Comparison of ENCODE assay signal across 8 mouse cellular contexts in the genomic region with DNA sequence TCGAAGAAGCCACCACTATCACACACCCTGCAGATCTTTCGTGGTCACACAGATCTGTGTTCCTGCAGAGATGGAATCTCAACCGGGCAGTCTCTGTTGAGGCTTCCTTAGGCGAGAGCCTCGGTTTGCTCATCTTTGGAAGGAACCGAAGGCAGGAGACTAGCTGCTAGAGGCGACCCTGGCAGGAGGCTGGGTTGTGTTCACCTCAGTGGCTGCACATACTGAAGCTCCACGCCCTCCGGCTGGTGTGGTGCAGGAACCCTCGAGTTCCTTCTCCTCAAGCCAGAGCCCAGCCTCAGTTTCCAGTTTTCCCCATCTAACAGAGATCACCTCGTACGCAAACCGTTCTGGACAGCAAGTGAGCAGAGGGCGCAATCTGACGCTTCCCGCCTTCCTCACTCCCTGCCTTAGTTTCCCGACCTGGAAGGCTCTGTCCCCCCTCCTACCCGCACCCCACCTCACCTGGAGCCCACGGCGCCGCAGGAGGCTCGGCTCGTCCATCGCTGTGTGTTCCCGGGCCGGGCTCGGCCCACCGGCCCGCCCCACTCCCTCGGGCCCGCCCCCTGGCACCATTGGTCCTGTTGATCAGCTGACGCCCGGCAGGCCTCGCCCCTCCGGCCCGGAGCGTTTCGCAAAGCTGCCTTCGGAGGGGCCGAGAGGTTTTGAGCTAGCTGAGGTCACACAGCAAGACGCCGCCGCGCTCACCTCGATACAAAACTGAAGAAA. TPM values are rescaled to one million over a fixed set of nuclear protein-coding genes. Genes with fewer than 3 reads are reported as not detected.
DNase-seq lines count a peak whose midpoint lies in the region; ATAC-seq lines count a peak whose summit lies in the region.

TSS of gene Mast3 (minus strand) at position 574 of the 726 bp plus-strand sequence.

- H3K4me3 ChIP-seq in hindbrain, embryonic 15.5 days, result peak within 1 kb of the TSS; percentile 54

- peaks cover 45% of the 10 kb centered on the region for H3K27me3 ChIP-seq in hindbrain, embryonic 15.5 days

- H3K4me2 ChIP-seq in hindbrain, embryonic 15.5 days, result peak within 1 kb of the TSS; percentile 89

- ATAC-seq in hindbrain, embryonic 15.5 days (ENCODE audit: low FRiP score, low read depth), result peak; percentile 84
- ATAC-seq in megakaryocyte progenitor cell, adult 5-6 weeks (replicated peaks; ENCODE audit: poor library complexity), result peak; percentile 77

- intact Hi-C loops in left cerebral cortex, postnatal 10 days (cut with DNase I), result loop anchor here (5.0 kb wide), 1 partner anchor 33 kb away; the partner anchor contains the start of gene Arrdc2

- H3K9ac ChIP-seq in hindbrain, embryonic 15.5 days, result peak within 1 kb of the TSS; percentile 40

- DNase-seq in NIH3T3 (ENCODE audit: low read depth), result peak; percentile 94
- peak; percentile 76 to 87 for DNase-seq in cerebellum, postnatal 25 days
- DNase-seq in gastrocnemius, adult 18-20 months (ENCODE audit: low spot score), result peak; percentile 89
- DNase-seq in left cerebral cortex, postnatal 10 days (ENCODE audit: extremely low spot score in 1 of 2, low spot score in 2 of 2), result peak; percentile 66 to 93
- peak; percentile 85 for DNase-seq in right cerebral cortex, postnatal 14 days
- DNase-seq in yolk sac, embryonic 10.5 days (ENCODE audit: low spot score), result peak; percentile 85

- H3K4me1 ChIP-seq in hindbrain, embryonic 15.5 days (replicated peaks), result peaks cover 18% of the 10 kb centered on the region

- no peaks in the 10 kb centered on the region for H3K36me3 ChIP-seq in hindbrain, embryonic 15.5 days

- under 1% methylated on average over 45 of the region's 45 CpGs for WGBS in hindbrain, embryonic 15.5 days

- no peaks in the 10 kb centered on the region for H3K9me3 ChIP-seq in hindbrain, embryonic 15.5 days

- no peak within 1 kb of the TSS for H3K27ac ChIP-seq in hindbrain, embryonic 15.5 days (replicated peaks)

RNA-seq across cellular contexts. Expression of gene Mast3, which starts in this region (rescaled TPM):
- total RNA-seq in gastrocnemius, adult 18-20 months (2021), result 1 to 10 TPM; 2.7 TPM
- 21.2 and 25.1 TPM in 2 replicates for polyA plus RNA-seq in hindbrain, embryonic 15.5 days (2015; fragmentation: Nextera tagmentation; extraction: Ambion mirVana)
- 100 to 1,000 TPM; 115 to 117 TPM for total RNA-seq in left cerebral cortex, postnatal 10 days (2021)
- total RNA-seq in megakaryocyte progenitor cell, adult 5-6 weeks (2015), result 48.7 and 50.0 TPM in 2 replicates
- total RNA-seq in megakaryocyte progenitor cell, adult 5-6 weeks (2017), result 13.9 and 16.7 TPM in 2 replicates
